Mouse (Mus musculus) thymus, adult 2 months (tissue): ENCODE data around the gene Plxnb2.

Experiments used
- CTCF ChIP-seq: fragments of 200-500 bp; IDR thresholded peaks from 2 replicates; pipeline ENCODE4 v1.5.1; 2012; ENCODE audit warnings: mild to moderate bottlenecking, control low read depth, low read length, moderate library complexity, borderline replicate concordance; ENCODE audit not compliant: control insufficient read depth, poor library complexity, insufficient read depth; ENCODE audit errors: extremely low read depth
- POLR2A ChIP-seq: fragments of 200-500 bp; IDR thresholded peaks from 2 replicates; pipeline ENCODE4 v1.6.1; 2012; ENCODE audit warnings: mild to moderate bottlenecking, low read length, control low read depth, moderate library complexity; ENCODE audit not compliant: control insufficient read depth, poor library complexity, insufficient read depth; ENCODE audit errors: extremely low read depth

DNA sequence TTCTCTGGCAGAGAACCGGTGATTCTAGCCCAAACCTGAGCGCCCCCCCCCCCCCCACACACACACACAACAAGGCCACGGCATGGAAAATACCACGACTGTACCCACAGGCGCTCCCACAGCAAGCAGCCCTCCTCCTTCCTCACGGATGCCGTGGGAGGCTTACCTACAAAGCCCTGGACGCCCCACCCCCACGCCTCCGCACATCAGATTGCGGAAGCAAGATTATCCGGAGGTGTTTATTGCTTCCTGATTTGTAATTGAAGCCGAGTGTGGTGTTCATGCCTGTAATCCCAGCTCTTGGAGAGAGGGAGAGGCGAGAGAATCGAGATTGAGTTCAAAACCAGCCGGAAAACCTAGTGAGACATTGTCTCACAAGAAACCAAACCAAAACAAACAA lies 33.6 kb downstream of the Plxnb2 start:
- TF ChIP-seq CTCF (no peak), POLR2A (no peak)
